Comparison of ENCODE assay signal across 15 mouse cellular contexts in the genomic region with DNA sequence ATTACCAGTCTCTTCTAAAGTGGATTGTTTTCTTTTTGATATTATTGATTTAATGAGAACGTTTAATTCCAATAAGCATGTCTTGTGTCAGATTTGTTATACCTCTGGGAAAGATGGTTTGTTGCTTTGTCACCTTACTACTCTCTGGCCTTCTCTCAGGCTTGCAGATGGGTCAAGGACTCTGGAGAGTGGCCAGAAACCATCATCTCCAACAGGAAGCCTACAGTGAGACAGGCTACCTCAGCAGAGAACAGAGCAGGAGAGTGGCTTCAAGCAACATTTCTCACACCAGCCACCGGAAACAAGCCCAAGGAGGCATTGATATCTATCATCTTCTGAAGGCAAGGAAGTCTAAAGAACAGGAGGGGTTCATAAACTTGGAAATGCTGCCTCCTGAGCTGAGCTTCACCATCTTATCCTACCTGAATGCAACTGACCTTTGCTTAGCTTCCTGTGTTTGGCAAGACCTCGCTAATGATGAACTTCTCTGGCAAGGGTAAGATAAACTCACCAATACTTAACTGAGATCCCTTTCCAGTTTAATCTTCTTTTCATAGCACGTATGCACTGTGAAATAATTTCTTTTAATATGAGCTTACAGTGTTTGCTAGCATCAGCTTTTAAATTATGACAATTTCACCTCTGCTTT. TPM values are rescaled to one million over a fixed set of nuclear protein-coding genes. Genes with fewer than 3 reads are reported as not detected.
DNase-seq lines count a peak whose midpoint lies in the region; ATAC-seq and TF ChIP-seq lines count a peak whose summit lies in the region.
"Had no signal": no experiment of that assay in that cellular context is flagged by ENCODE, and none has a peak within 500 bp of the region (broad histone marks: within the 10 kb centered on the region; RNA-seq: fewer than 3 reads in every experiment).

No protein-coding gene starts in this region.

- H3K4me3 ChIP-seq in liver, embryonic 16.5 days (ENCODE audit: low read depth, low read length) = no peak overlapping the region
- no peak overlapping the region for H3K4me3 ChIP-seq in liver, embryonic 11.5 days (ENCODE audit: low read depth, low read length)
- no peak overlapping the region for H3K4me3 ChIP-seq in forebrain, postnatal 0 days (ENCODE audit: low read depth, low read length)
- H3K4me3 ChIP-seq: embryonic facial prominence, embryonic 15.5 days; liver, embryonic 13.5 days; midbrain, embryonic 13.5 days had no signal

- no peaks in the 10 kb centered on the region for H3K27me3 ChIP-seq in liver, embryonic 16.5 days (ENCODE audit: control insufficient read depth, insufficient read depth, low read depth, low read length)
- no peaks in the 10 kb centered on the region for H3K27me3 ChIP-seq in liver, embryonic 11.5 days (replicated peaks; ENCODE audit: control insufficient read depth, insufficient read depth, low read length)
- no peaks in the 10 kb centered on the region for H3K27me3 ChIP-seq in forebrain, postnatal 0 days (ENCODE audit: insufficient read depth, low read length)
- H3K27me3 ChIP-seq: CH12.LX; embryonic facial prominence, embryonic 15.5 days; liver, embryonic 13.5 days; midbrain, embryonic 13.5 days had no signal

- peak overlapping the region; percentile 49; the same call in 1 of the 2 replicates for H3K27ac ChIP-seq in liver, embryonic 16.5 days (ENCODE audit: low read length)
- H3K27ac ChIP-seq in liver, embryonic 11.5 days (ENCODE audit: low read depth, low read length) = no peak overlapping the region
- no peak overlapping the region for H3K27ac ChIP-seq in forebrain, postnatal 0 days (ENCODE audit: low read depth, low read length)
- H3K27ac ChIP-seq: embryonic facial prominence, embryonic 15.5 days; liver, embryonic 13.5 days; midbrain, embryonic 13.5 days had no signal

- peak; percentile 68 for ATAC-seq in liver, embryonic 16.5 days (ENCODE audit: low read depth)
- no peak for ATAC-seq in liver, embryonic 11.5 days (replicated peaks; ENCODE audit: low FRiP score)
- ATAC-seq in forebrain, postnatal 0 days = no peak
- ATAC-seq: inflammation-experienced regulatory T-cells, adult 6 months; midbrain, embryonic 13.5 days had no signal

- no peaks in the 10 kb centered on the region; the same call in 1 of the 2 replicates for H3K4me1 ChIP-seq in liver, embryonic 16.5 days (ENCODE audit: control insufficient read depth, low read depth, low read length)
- no peaks in the 10 kb centered on the region for H3K4me1 ChIP-seq in liver, embryonic 11.5 days (replicated peaks; ENCODE audit: control insufficient read depth, insufficient read depth, low read length)
- no peaks in the 10 kb centered on the region for H3K4me1 ChIP-seq in forebrain, postnatal 0 days (ENCODE audit: insufficient read depth)
- H3K4me1 ChIP-seq: embryonic facial prominence, embryonic 15.5 days; midbrain, embryonic 13.5 days had no signal

- H3K4me2 ChIP-seq in liver, embryonic 16.5 days (ENCODE audit: low read depth, low read length) = no peak overlapping the region
- no peak overlapping the region for H3K4me2 ChIP-seq in liver, embryonic 11.5 days
- H3K4me2 ChIP-seq in forebrain, postnatal 0 days (ENCODE audit: low read depth) = no peak overlapping the region
- H3K4me2 ChIP-seq: embryonic facial prominence, embryonic 15.5 days; liver, embryonic 13.5 days; midbrain, embryonic 13.5 days had no signal

- H3K9ac ChIP-seq in liver, embryonic 16.5 days (ENCODE audit: low read depth, low read length) = no peak overlapping the region
- no peak overlapping the region for H3K9ac ChIP-seq in liver, embryonic 11.5 days (ENCODE audit: low read depth, low read length)
- no peak overlapping the region for H3K9ac ChIP-seq in forebrain, postnatal 0 days
- H3K9ac ChIP-seq: embryonic facial prominence, embryonic 15.5 days; liver, embryonic 13.5 days; midbrain, embryonic 13.5 days had no signal

- WGBS in liver, embryonic 16.5 days (ENCODE audit: insufficient replicate concordance) = 62% methylated on average over 4 of the region's 4 CpGs
- 68% methylated on average over 4 of the region's 4 CpGs for WGBS in liver, embryonic 11.5 days
- 90% methylated on average over 4 of the region's 4 CpGs for WGBS in forebrain, postnatal 0 days

- TF ChIP-seq CTCF in forebrain, postnatal 0 days (IDR thresholded peaks at IDR 0.05; ENCODE audit: low read depth) = no peak

- H3K9me3 ChIP-seq in liver, embryonic 16.5 days (replicated peaks; ENCODE audit: control insufficient read depth, low read length) = no peaks in the 10 kb centered on the region
- no peaks in the 10 kb centered on the region for H3K9me3 ChIP-seq in liver, embryonic 11.5 days (ENCODE audit: control insufficient read depth, low read length)
- no peaks in the 10 kb centered on the region for H3K9me3 ChIP-seq in forebrain, postnatal 0 days (ENCODE audit: low read length)
- H3K9me3 ChIP-seq: embryonic facial prominence, embryonic 15.5 days; liver, embryonic 13.5 days; midbrain, embryonic 13.5 days had no signal

- peak; percentile 72 to 88 for DNase-seq in adrenal gland, adult (ENCODE audit: inconsistent age in 2 of 2, low spot score in 1 of 2)
- no peak for DNase-seq in adrenal gland, postnatal 4 days (ENCODE audit: low spot score in 2 of 2)
- no peak for DNase-seq in liver, embryonic 11.5 days (ENCODE audit: low spot score)
- DNase-seq in cerebellum, postnatal 14 days = peak; percentile 29 to 52
- DNase-seq in yolk sac, embryonic 10.5 days (ENCODE audit: low spot score) = peak; percentile 51
- no peak for DNase-seq in forebrain, postnatal 0 days
- no peak for DNase-seq in left cerebral cortex, adult 18-20 months (ENCODE audit: low spot score in 2 of 2)
- DNase-seq: liver, embryonic 13.5 days; right cerebral cortex, postnatal 14 days; thymus, postnatal 4 days had no signal

- no peaks in the 10 kb centered on the region for H3K36me3 ChIP-seq in liver, embryonic 16.5 days (ENCODE audit: control insufficient read depth, insufficient read depth)
- no peaks in the 10 kb centered on the region for H3K36me3 ChIP-seq in liver, embryonic 11.5 days (ENCODE audit: control insufficient read depth, insufficient read depth, low read length)
- peaks cover 15% of the 10 kb centered on the region for H3K36me3 ChIP-seq in forebrain, postnatal 0 days (ENCODE audit: insufficient read depth)

RNA-seq across cellular contexts. Expression of gene Fbxo8, which starts 13.6 kb away (rescaled TPM):
- total RNA-seq in adrenal gland, postnatal 4 days (2021) = 10 to 100 TPM; 44.3 to 45.2 TPM
- 35.4 and 36.7 TPM in 2 replicates for polyA plus RNA-seq in liver, embryonic 16.5 days (2015; fragmentation: Nextera tagmentation; extraction: Ambion mirVana)
- 55.4 and 57.2 TPM in 2 replicates for polyA plus RNA-seq in liver, embryonic 11.5 days (2014; fragmentation: Nextera tagmentation; extraction: Ambion mirVana)
- total RNA-seq in forebrain, postnatal 0 days (2014; rRNA removed) = 25.5 and 32.5 TPM in 2 replicates
- polyA plus RNA-seq in forebrain, postnatal 0 days (2015; fragmentation: Nextera tagmentation; extraction: Ambion mirVana) = 35.1 and 42.7 TPM in 2 replicates
- 10 to 100 TPM; 27.6 to 29.4 TPM for total RNA-seq in left cerebral cortex, adult 18-20 months (2021)

RNA-seq across cellular contexts. Expression of gene Cep44, which starts 13.7 kb away (rescaled TPM):
- 10 to 100 TPM; 38.1 to 45.4 TPM for total RNA-seq in adrenal gland, postnatal 4 days (2021)
- polyA plus RNA-seq in liver, embryonic 16.5 days (2015; fragmentation: Nextera tagmentation; extraction: Ambion mirVana) = 15.2 and 18.7 TPM in 2 replicates
- 40.9 and 41.2 TPM in 2 replicates for polyA plus RNA-seq in liver, embryonic 11.5 days (2014; fragmentation: Nextera tagmentation; extraction: Ambion mirVana)
- total RNA-seq in forebrain, postnatal 0 days (2014; rRNA removed) = 33.8 and 38.9 TPM in 2 replicates
- 19.9 and 20.0 TPM in 2 replicates for polyA plus RNA-seq in forebrain, postnatal 0 days (2015; fragmentation: Nextera tagmentation; extraction: Ambion mirVana)
- total RNA-seq in left cerebral cortex, adult 18-20 months (2021) = 10 to 100 TPM; 20.1 to 20.8 TPM

Comparison
In these comparisons a context has a peak if more than half of its experiments do, and no peak if none do; other contexts are left out.
1. DNase-seq: peak in adrenal gland, adult (2 of 2), cerebellum, postnatal 14 days (2 of 2) and yolk sac, embryonic 10.5 days (single experiment); none in adrenal gland, postnatal 4 days (0 of 2), liver, embryonic 11.5 days (single experiment), forebrain, postnatal 0 days (single experiment) and left cerebral cortex, adult 18-20 months (0 of 2).